Mouse (Mus musculus) E14TG2a.4 (cell line): ENCODE results near the gene Tank.

Experiments
- CTCF ChIP-seq: conservative IDR thresholded peaks from 2 replicates; pipeline ENCODE4 v1.5.1; 2014; ENCODE audit warnings: low read length
- NANOG ChIP-seq: IDR thresholded peaks from 2 replicates; pipeline ENCODE4 v1.6.1; 2014; ENCODE audit warnings: borderline replicate concordance, low read length, mixed read lengths
- POU5F1 ChIP-seq: IDR thresholded peaks from 2 replicates; pipeline ENCODE4 v1.6.1; 2014; ENCODE audit warnings: low read length, borderline replicate concordance

GRCm38 (mm10) chr2:61557848-61558471 lies 20.4 kb upstream of the Tank start:
- TF ChIP-seq CTCF, result no peak
- TF ChIP-seq POU5F1, result no peak
- TF ChIP-seq NANOG, result no peak
